Mouse (Mus musculus): ENCODE data around the gene Ints3. TPM values are rescaled to one million over a fixed set of nuclear protein-coding genes. Genes with fewer than 3 reads are reported as not detected.
"Not testable (repeated sequence)": the region's sequence is repeated elsewhere in the genome, so short reads cannot be mapped to it uniquely, and the experiment has no call there.

Ints3 gene
- polyA plus RNA-seq, 1 experiment from 2014 or later = 30.1 TPM

GRCm38 (mm10) chr3:90362346-90362745, 71.1 kb downstream of the Ints3 start:
- Histone ChIP-seq H3K4me1 (replicated peaks) (no peaks in the 10 kb centered on the region), H3K9ac (no peak overlapping the region), H3K27ac (no peak overlapping the region), H3K9me3 (no peaks in the 10 kb centered on the region), H3K36me3 (peaks cover 50% of the 10 kb centered on the region), H3K4me2 (no peak overlapping the region), H3K27me3 (no peaks in the 10 kb centered on the region), H3K4me3 (no peak overlapping the region)
- ATAC-seq (ENCODE audit: low FRiP score) = no peak
- WGBS = 78% methylated on average over 2 of the region's 2 CpGs

DNA sequence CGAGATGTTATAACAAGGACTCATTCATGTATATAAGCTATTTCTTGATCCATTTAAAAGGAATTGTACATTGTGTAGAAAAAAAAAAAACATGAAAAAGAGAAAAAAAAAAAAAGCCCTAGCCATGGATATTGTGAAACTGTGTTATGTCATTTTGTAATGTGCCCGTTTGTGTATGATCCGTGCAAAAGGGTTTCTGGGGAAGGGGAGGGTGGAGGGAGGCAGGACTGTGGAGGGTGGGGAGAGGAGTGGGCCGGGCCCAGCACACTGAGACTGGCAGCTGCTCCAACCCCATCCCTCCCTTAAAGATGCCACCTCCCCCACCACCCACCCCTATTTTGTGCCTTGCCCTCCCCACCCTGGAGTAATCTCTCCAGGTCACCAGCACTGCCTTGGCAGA, 71.9 kb downstream of the Ints3 start:
- ATAC-seq (ENCODE audit: low FRiP score) = no peak
- Histone ChIP-seq H3K27ac (no peak overlapping the region), H3K27me3 (no peaks in the 10 kb centered on the region), H3K4me2 (no peak overlapping the region), H3K36me3 (peaks cover 59% of the 10 kb centered on the region), H3K4me1 (replicated peaks) (no peaks in the 10 kb centered on the region), H3K9me3 (no peaks in the 10 kb centered on the region), H3K9ac (no peak overlapping the region), H3K4me3 (no peak overlapping the region)
- WGBS = 88% methylated on average over 4 of the region's 4 CpGs

DNA sequence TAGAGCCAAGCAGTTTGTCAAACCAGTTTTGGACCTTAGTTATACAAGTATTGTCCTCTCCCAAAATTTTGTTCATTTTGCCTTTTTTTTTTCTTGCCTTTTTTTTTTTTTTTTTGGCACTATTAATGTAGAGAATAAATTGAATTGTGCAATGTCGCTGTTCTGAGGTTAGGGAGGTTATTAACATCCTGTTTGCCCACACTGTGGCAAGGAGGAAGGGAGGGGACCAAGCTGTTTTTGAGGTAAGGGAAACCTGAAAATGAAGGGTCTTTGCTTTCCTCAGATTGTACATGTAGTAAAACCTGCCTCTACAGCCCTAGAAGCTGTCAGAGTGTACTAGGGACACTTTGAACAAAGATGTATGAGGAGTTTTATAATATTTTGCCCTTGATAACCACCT, 74.2 kb downstream of the Ints3 start:
- Histone ChIP-seq H3K27ac (no peak overlapping the region), H3K27me3 (no peaks in the 10 kb centered on the region), H3K9ac (no peak overlapping the region), H3K4me2 (no peak overlapping the region), H3K9me3 (no peaks in the 10 kb centered on the region), H3K4me3 (no peak overlapping the region), H3K36me3 (peaks cover 81% of the 10 kb centered on the region), H3K4me1 (replicated peaks) (no peaks in the 10 kb centered on the region)
- ATAC-seq (ENCODE audit: low FRiP score) = no peak
- WGBS = 90% methylated on average over 1 of the region's 1 CpGs

DNA sequence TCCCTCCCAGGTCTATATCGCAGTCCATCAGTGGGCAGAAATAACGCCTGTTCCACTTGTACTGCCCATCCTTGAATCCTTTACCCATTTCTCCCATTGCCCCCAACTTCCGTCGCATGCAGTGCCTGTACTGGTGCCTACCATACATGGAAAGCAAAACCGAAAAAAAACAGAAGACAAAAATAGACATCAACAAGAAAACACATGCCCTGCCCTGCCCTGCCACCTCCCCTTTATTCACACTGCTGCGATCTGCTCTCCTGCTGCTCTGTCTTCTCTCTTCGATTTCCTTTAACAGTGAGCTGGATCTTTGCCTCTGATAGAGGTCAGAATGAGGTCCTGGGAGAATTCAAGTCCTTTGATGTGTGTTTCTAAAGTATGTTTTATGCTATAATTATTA, 75.5 kb downstream of the Ints3 start:
- WGBS = 92% methylated on average over 7 of the region's 7 CpGs
- no peak for ATAC-seq (ENCODE audit: low FRiP score)

DNA sequence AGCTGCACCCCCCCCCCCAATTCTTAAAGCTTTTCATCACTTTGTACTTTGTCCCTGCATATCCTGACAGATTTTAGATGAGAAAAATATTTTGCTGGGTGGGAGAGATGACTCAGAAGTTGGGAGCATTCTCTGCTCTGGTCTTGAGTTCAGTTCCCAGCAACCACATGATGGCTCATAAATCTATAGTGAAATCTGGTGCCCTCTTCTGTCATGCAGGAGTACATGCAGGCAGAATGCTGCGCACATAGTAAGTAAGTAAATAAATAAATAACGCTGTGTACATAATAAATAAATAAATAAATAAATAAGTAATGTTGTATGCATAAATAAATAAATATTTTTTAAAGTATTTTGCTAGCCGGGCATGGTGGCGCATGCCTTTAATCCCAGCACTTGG, 85.6 kb downstream of the Ints3 start:
- H3K4me2 ChIP-seq = no peak overlapping the region
- H3K4me3 ChIP-seq = no peak overlapping the region
- no peaks in the 10 kb centered on the region for H3K4me1 ChIP-seq (replicated peaks)
- 96% methylated on average over 4 of the region's 4 CpGs for WGBS
- H3K27me3 ChIP-seq = no peaks in the 10 kb centered on the region
- peaks cover 53% of the 10 kb centered on the region for H3K36me3 ChIP-seq
- no peak overlapping the region for H3K27ac ChIP-seq
- no peak overlapping the region for H3K9ac ChIP-seq
- no peaks in the 10 kb centered on the region for H3K9me3 ChIP-seq
- ATAC-seq (ENCODE audit: low FRiP score) = no peak

More for the DNA sequence above, 75.5 kb downstream of the Ints3 start:
- no peak overlapping the region for H3K27ac ChIP-seq
- no peak overlapping the region for H3K9ac ChIP-seq
- H3K36me3 ChIP-seq = peaks cover 85% of the 10 kb centered on the region
- H3K27me3 ChIP-seq = no peaks in the 10 kb centered on the region
- H3K9me3 ChIP-seq = no peaks in the 10 kb centered on the region
- H3K4me1 ChIP-seq (replicated peaks) = no peaks in the 10 kb centered on the region
- no peak overlapping the region for H3K4me2 ChIP-seq
- no peak overlapping the region for H3K4me3 ChIP-seq

DNA sequence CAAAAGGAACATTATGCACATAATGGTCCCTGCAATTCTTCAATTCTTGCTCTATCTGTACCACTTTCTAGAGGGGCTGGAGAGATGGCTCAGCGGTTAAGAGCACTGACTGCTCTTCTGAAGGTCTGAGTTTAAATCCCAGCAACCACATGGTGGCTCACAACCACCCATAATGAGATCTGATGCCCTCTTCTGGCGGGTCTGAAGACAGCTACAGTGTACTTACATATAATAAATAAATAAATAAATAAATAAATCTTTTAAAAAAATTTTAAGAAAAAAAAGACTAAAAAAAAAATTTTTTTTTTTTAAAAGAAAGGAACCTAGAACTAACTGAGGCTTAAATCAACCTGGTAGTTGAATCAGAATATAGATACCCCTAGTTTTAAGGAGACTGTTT, 90.6 kb downstream of the Ints3 start:
- WGBS = 70% methylated on average over 2 of the region's 2 CpGs
- H3K4me2 ChIP-seq; H3K4me1 ChIP-seq (replicated peaks); H3K27ac ChIP-seq; ATAC-seq (ENCODE audit: low FRiP score); H3K27me3 ChIP-seq; H3K9ac ChIP-seq; H3K9me3 ChIP-seq; H3K4me3 ChIP-seq: not testable (repeated sequence)
- peaks cover 30% of the 10 kb centered on the region for H3K36me3 ChIP-seq

Other genes with a start within 250 kb of the Ints3 start
- 1,053 and 1,153 TPM in 2 replicates for gene Rps27, start 220.0 kb downstream of the Ints3 start, polyA plus RNA-seq (2015; fragmentation: Nextera tagmentation; extraction: Ambion mirVana)
- gene Rab13, start 219.9 kb downstream of the Ints3 start, polyA plus RNA-seq (2015; fragmentation: Nextera tagmentation; extraction: Ambion mirVana) = 28.9 and 29.8 TPM in 2 replicates
- 87.8 and 96.1 TPM in 2 replicates for gene Jtb, start 202.0 kb downstream of the Ints3 start, polyA plus RNA-seq (2015; fragmentation: Nextera tagmentation; extraction: Ambion mirVana)
- 3.0 TPM in 2 replicates for gene Creb3l4, start 190.1 kb downstream of the Ints3 start, polyA plus RNA-seq (2015; fragmentation: Nextera tagmentation; extraction: Ambion mirVana)
- 52.7 and 54.9 TPM in 2 replicates for gene Slc39a1, start 185.4 kb downstream of the Ints3 start, polyA plus RNA-seq (2015; fragmentation: Nextera tagmentation; extraction: Ambion mirVana)
- 18.8 and 19.8 TPM in 2 replicates for gene Crtc2, start 179.5 kb downstream of the Ints3 start, polyA plus RNA-seq (2015; fragmentation: Nextera tagmentation; extraction: Ambion mirVana)
- 4.6 and 5.7 TPM in 2 replicates for gene Dennd4b, start 168.4 kb downstream of the Ints3 start, polyA plus RNA-seq (2015; fragmentation: Nextera tagmentation; extraction: Ambion mirVana)
- gene Gatad2b, start 140.4 kb downstream of the Ints3 start, polyA plus RNA-seq (2015; fragmentation: Nextera tagmentation; extraction: Ambion mirVana) = 16.0 and 17.0 TPM in 2 replicates
- 24.9 and 26.5 TPM in 2 replicates for gene Slc27a3, start 43.7 kb downstream of the Ints3 start, polyA plus RNA-seq (2015; fragmentation: Nextera tagmentation; extraction: Ambion mirVana)
- gene Npr1, start 32.2 kb upstream of the Ints3 start, polyA plus RNA-seq (2015; fragmentation: Nextera tagmentation; extraction: Ambion mirVana) = 3.5 and 3.7 TPM in 2 replicates
- gene Ilf2, start 42.5 kb upstream of the Ints3 start, polyA plus RNA-seq (2015; fragmentation: Nextera tagmentation; extraction: Ambion mirVana) = 303 and 314 TPM in 2 replicates
- gene Snapin, start 57.4 kb upstream of the Ints3 start, polyA plus RNA-seq (2015; fragmentation: Nextera tagmentation; extraction: Ambion mirVana) = 90.1 and 95.6 TPM in 2 replicates
- gene Chtop, start 75.9 kb upstream of the Ints3 start, polyA plus RNA-seq (2015; fragmentation: Nextera tagmentation; extraction: Ambion mirVana) = 195 and 197 TPM in 2 replicates
- gene S100a1, start 80.8 kb upstream of the Ints3 start, polyA plus RNA-seq (2015; fragmentation: Nextera tagmentation; extraction: Ambion mirVana) = 8.4 and 9.5 TPM in 2 replicates
- gene S100a13, start 80.8 kb upstream of the Ints3 start, polyA plus RNA-seq (2015; fragmentation: Nextera tagmentation; extraction: Ambion mirVana) = 10.6 and 12.2 TPM in 2 replicates
- not detected in 2 replicates for gene S100a14, start 93.2 kb upstream of the Ints3 start, polyA plus RNA-seq (2015; fragmentation: Nextera tagmentation; extraction: Ambion mirVana)
- gene S100a16, start 103.6 kb upstream of the Ints3 start, polyA plus RNA-seq (2015; fragmentation: Nextera tagmentation; extraction: Ambion mirVana) = 33.6 and 37.9 TPM in 2 replicates
- 1.3 and 1.8 TPM in 2 replicates for gene S100a3, start 127.0 kb upstream of the Ints3 start, polyA plus RNA-seq (2015; fragmentation: Nextera tagmentation; extraction: Ambion mirVana)
- not detected in 2 replicates for gene S100a2, start 156.6 kb upstream of the Ints3 start, polyA plus RNA-seq (2015; fragmentation: Nextera tagmentation; extraction: Ambion mirVana)
- not detected in 2 replicates for gene Gm42674, start 168.3 kb upstream of the Ints3 start, polyA plus RNA-seq (2015; fragmentation: Nextera tagmentation; extraction: Ambion mirVana)
- gene S100a4, start 170.1 kb upstream of the Ints3 start, polyA plus RNA-seq (2015; fragmentation: Nextera tagmentation; extraction: Ambion mirVana) = 0.75 and 1.5 TPM in 2 replicates
- gene S100a5, start 174.9 kb upstream of the Ints3 start, polyA plus RNA-seq (2015; fragmentation: Nextera tagmentation; extraction: Ambion mirVana) = not detected in 2 replicates
- gene S100a6, start 179.3 kb upstream of the Ints3 start, polyA plus RNA-seq (2015; fragmentation: Nextera tagmentation; extraction: Ambion mirVana) = 38.4 and 42.3 TPM in 2 replicates
- gene S100a7a, start 220.4 kb upstream of the Ints3 start, polyA plus RNA-seq (2015; fragmentation: Nextera tagmentation; extraction: Ambion mirVana) = not detected in 2 replicates
- gene S100a8, start 235.4 kb upstream of the Ints3 start, polyA plus RNA-seq (2015; fragmentation: Nextera tagmentation; extraction: Ambion mirVana) = 8.9 and 11.2 TPM in 2 replicates